Mouse (Mus musculus) thymus, postnatal 36 days (tissue): ENCODE results near the gene Ccdc97.

Experiments used
- DNase-seq, 2 experiments: peaks; one replicate each; pipeline ENCODE4 v3.0.0; 2022; ENCODE audit warnings: mixed read lengths in 2 of 2

Gene Ccdc97

DNA sequence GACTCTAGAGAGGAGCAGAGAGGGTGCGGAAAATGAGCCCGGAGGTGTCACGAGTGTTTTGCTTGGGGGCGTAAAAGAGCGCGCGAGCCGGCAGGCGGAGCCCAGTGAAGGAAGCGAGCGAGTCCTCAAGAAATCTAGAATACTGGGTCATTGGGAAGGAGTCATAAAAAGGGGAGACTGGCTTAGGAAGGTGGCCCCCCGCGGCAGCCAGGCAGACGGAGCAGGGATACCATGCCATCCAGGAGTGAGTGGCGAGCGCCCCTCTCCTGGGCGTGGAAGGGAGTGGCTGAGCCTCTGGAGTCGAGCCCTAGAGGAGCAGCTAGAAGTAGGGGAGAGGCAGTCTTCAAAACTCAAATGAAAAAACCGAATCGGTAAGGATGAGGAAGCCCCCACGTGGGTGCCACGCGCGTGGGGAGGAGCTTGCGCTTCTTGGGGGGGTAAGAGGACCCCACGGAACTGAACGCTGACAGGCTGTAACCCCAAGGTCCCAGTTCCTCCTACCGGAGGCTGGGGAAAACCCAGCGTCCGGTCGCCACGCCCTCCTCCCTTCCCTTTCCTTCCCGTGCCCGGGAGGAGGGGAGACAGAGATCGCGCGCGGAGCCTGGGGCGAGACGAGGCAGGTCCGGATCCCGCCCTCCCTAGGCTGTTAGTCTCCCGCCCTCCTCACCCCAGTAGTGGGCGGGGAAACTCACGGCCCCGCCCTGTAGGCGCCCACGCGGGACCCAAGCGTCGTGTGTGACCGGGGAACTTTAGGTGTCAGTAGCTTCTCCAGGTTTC, 29.9 kb downstream of the Ccdc97 start:
- DNase-seq = peak; percentile 77 to 87

DNA sequence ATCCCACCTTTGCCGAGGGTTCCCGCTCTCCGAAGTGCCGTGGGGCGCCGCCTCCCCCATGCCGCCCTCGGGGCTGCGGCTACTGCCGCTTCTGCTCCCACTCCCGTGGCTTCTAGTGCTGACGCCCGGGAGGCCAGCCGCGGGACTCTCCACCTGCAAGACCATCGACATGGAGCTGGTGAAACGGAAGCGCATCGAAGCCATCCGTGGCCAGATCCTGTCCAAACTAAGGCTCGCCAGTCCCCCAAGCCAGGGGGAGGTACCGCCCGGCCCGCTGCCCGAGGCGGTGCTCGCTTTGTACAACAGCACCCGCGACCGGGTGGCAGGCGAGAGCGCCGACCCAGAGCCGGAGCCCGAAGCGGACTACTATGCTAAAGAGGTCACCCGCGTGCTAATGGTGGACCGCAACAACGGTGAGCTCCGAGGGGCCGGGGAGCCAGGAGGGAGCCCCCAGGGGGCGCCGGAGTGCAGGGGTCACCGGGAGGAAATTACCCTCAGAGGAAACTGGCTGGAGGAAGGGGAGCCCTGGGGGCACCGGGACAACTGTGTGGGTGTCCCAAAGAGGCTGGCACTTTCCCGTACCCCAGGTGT, 31.0 kb downstream of the Ccdc97 start:
- DNase-seq = peak; percentile 84 to 85

DNA sequence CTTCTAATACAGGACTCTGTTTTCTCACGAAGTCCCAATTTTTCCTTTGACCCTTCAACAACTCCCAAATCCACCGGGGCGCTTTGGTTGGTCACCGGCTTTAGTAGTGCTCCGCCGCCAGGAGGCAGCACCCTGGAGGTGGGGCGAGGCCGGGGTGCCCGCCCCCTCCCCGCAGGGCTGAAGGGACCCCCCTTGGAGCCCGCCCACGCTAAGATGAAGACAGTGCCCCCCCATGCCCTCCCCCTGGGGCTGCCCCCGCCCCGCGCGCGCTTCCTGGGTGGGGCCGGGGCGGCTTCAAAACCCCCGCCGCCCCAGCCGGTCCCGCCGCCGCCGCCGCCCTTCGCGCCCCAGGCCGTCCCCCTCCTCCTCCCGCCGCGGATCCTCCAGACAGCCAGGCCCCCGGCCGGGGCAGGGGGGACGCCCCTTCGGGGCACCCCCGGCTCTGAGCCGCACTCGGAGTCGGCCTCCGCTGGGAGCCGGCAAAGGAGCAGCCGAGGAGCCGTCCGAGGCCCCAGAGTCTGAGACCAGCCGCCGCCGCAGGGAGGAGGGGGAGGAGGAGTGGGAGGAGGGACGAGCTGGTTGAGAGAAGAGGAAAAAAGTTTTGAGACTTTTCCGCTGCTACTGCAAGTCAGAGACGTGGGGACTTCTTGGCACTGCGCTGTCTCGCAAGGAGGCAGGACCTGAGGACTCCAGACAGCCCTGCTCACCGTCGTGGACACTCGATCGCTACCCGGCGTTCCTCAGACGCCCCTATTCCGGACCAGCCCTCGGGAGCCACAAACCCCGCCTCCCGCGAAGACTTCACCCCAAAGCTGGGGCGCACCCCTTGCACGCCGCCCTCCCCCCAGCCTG, 32.0 kb downstream of the Ccdc97 start, which contains the start of gene Tgfb1:
TSS of gene Tgfb1 (plus strand) at position 323 of the 852 bp plus-strand sequence.
- DNase-seq = peak; percentile 91 to 93

DNA sequence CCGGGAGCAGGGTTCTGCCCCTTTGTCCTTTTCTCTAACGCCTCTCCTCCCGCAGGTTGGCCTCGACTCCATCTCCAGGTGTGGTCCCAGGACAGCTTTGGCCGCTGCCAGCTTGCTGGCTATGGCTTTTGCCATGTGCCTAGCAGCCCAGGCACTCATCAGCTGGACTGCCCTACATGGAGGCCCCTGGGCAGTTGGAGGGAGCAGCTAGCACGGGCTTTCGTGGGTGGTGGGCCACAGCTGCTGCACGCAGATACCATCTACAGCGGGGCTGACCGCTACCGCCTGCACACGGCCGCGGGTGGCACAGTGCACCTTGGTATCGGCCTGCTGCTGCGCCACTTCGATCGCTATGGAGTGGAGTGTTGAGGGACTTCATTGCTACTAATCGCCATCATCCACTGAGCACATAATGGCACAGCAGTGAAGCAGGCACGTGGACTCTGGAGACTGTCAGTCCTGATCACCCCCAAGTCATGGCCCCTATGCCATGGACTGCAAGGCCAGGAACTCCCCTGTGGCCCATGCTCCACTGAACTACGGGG, 32.9 kb downstream of the Ccdc97 start:
- DNase-seq = peak in 1 of 2 experiments; percentile 53

DNA sequence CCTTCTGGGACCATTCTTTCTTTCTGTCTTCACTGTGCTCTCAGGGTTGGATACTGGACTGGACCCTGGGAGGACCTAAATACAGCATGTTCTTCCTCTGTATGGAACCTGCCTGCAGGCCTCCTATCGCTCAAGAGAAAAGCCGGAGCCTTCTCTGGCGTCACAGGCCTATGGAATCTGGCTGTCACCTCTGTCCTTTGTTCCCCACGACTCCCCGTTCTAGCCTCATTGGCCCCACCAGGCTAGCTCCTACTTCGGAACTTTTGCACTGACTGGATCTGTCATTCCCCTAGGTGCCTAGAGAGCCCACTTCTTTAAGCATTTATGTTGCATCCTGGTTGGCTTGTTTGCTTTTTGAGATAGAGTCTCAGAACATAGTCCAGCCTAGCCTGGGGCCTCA, 34.2 kb downstream of the Ccdc97 start:
- no peak for DNase-seq

DNA sequence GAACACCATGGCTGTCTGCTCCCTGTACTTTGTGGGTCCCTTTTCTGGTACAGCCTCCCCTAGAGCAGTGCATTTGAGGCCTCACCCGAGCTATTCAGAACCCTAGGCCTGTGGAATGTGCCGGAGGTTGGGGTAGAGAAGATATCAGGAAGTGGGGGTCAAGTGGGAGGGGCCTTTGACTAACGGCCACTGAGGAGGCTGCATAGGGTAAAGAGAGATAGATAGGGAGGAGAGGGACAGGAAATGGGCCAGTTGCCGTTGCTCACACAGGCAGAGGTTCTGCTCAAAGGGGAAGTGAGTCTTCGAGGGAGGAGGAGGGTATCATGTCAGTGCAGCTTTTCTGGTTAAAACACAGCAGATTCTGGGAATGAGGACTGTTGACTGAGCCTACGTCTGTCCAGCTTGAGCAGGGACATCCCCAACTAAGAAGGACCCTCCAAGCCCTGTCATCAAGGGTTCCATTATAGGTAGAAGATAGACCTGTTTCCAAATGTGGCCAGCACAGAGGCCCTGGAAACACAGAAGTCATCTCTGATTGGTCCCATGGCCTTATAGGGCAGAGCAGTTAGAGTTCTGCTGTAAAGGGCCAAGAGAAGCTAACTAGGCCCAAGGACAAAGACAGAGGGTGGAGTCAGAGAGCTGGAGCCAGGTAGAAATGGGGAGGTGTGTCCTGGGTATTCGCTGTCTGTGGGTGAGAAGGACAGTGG, 35.3 kb downstream of the Ccdc97 start:
- DNase-seq = peak; percentile 59 to 73

DNA sequence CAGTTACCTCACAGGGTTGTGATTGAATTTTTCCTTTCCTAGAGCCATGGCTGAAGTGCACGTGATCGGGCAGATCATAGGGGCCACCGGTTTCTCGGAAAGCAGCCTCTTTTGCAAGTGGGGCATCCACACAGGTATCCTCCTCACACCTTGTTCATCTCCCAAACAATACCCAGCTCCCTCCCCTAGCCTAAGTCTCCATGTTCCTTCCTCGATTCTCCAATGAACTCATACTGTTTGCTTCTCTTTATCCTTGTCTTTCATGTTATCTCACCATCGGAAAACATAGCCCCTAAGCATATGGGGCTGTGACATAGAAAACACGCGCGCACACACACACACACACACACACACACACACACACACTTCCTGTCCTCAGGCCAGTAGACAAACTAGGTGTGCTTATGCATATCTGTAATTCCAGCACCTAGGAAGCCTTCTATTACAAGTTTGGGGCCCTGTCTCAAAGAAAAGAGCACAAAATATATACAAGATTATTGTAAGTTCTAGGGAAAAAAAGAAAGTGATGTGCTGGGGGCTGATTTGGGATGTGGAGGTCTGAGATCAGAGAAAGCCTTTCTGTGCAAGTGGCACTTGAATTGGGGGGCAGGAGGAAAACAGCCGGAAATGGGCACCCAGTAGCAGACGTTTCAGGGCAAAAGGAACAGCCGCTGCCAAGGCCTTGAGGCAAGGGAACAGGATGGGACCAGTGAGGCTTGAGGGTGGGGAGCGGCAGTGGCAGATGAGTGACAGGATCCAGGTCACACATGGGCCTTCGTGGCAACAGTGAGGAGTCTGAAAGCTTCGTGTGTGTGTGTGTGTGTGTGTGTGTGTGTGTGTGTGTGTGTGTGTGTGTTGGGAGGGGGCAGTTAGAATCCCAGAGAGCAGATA, 37.3 kb downstream of the Ccdc97 start:
- peak; percentile 60 to 78 for DNase-seq

DNA sequence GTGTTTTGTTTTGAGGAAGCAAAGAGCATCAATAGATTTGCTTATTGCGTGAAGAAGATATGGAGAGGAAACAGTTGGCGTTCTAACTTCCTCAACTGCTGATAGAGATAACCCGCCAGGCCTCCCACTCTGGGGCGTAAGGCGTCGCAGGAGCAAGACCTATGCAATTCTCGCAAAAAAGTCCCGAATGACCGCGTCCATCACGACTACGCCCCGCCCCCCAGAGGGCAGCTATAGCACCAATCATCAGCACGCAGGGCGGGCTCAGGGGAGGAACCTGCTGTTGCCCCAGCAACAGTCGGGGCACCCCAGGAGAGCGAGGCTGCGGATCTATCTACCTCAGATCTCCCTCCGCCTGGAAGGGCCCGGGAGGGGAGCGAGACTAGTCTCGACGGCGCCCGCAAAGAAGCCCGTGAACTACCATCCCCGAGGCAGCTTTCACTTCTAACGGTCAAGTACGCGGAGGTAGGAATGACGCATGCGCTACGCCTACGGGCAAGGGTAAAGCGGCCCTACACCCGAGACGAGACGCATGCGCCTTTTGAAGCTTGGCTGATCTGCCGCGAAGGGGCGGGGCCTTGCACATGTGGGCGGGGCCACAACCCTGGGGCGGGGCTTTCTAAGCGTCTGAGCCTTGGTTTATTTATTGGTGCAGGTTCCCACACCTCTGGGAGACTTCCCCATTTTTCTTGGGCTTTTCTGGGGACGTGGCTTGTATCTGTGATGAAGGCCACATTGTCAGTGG, 38.2 kb downstream of the Ccdc97 start, which contains the start of gene B9d2:
TSS of gene B9d2 (plus strand) at position 267 of the 745 bp plus-strand sequence.
- DNase-seq = peak; percentile 96 to 99

DNA sequence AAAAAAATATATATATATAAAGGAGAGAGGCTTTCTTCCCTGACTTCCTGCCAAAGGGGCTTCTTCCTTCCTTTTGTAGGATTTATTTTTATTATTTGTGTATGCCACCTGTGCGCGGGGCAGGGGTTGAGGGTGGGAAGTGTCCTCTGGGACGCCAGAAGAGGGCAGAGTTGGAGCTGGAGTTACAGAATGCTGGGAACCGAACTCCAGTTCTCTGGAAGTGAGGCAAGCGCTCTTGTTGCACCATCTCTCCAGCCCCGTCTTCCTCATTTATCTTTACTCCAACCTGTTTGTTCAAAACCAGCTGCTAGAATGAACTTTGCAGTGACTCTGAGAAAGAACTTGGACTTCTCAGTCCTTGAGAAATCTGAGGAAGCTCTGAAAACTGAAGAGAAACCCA, 38.9 kb downstream of the Ccdc97 start:
- DNase-seq = peak; percentile 31 to 45

DNA sequence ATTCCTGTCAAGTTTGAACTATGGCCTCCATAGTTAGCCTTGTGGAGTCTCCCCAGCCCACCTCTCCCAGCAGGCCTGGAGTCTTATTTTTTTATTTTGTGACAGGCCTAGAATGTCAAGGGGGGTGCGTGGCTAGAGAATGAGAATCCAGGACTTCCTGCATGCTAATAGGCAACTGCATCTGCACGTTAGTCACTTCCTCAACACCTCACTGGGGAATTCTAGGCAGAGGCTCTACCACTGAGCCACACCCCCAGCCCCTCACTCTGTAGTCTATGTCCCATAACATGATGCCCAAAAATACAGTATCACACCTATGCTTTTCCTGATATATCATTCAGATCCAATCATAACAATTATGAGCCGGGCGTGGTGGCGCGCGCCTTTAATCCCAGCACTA, 41.9 kb downstream of the Ccdc97 start:
- DNase-seq = no peak

DNA sequence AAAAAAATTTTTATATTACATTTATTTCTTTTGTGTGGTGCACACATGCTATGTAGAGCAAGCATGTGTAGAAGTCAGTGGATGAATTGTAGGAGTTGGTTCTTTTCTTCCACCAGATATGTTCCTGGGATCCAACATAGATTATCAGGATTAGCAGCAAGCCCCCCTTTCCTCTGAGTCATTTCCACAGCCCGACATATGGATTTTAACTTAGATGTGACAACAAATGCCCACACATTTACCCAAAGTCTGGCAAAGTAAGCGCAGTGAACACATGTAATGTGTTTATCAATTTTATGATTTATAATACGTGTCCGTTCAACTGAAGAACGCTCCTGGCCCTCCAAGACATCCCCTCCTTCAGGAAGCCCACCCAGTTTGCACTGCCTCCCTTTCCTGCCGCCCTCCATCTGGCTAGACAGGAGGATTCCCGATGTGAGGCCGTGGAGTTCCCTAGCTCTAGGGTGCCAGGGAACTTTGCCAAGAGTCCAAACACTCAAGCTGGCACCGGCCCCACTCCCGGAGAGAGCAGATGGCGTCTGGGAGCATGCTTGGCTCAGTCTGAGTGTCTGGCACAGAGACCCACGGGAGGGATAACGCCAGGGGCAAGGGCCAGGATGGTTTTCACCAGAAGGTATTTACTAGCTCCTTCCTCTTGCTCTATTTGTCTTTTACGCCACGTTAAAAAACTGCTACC, 42.7 kb downstream of the Ccdc97 start:
- no peak for DNase-seq

DNA sequence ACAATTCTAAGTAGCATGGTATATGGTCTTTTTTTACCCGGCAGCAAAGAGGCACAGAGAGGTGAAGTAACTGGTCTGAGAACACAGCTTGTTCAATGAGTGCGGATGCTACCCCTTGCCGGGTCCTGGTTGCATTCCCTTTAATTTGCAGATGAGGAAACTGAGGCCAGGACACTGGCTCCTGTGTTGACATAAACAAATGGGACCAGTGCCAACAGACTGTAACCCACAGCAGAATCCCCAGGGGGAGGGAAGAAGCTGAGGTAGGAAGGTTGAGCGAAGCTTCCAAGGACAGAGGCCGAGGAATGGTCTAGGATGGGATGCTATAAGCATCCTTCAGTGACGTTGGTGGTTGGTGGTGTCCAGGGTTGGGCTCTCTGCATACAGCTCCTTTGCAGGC, 43.5 kb downstream of the Ccdc97 start:
- DNase-seq = no peak

DNA sequence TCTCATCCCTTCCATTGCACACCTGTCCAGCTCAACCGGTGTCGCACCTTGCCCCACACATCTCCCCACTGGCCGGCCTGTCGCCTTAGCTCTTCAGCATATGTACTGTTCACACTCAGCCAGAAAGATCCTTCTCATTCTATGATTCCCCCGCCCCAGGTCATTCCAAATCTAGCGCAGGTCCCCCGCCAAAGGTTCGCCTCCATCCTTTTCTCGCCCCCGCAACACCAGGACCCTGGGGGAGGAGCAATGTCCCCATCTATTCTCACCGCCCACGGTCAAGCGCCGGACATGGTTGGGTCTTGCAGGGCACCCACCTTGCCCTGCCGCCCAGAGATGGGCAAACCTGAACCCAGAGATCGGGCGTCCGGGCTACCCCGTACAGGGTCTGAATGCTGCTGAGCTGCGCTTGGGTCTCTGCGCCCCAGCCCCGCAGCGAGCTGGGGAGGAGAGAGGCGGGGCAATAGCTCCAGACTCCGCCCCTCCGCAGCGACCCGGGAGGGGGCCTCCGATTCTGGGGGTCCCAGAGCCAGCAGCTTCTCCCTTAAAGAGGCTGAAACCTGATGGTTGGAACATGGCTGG, 44.1 kb downstream of the Ccdc97 start, which contains the start of gene Tmem91:
TSS of gene Tmem91 (minus strand) at position 448 of the 582 bp plus-strand sequence.
- peak in 1 of 2 experiments; percentile 42 for DNase-seq

DNA sequence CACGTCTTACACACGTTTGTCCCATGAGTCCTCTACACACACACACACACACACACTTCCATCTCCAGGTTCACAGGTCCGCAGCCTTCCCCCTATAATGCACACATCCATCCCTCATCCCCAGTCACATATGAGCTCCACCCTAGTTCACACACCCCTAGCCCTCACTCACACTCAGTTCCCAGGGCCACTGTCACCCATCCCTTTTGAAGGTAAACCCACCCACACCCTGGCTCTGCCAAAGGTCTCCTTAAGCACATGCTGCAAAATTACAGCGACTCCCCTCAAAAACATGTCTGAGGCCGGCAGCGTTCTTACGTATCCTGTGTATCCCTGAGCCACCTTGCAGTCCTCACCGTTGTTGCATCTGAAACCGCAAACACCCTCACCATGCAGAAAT, 44.6 kb downstream of the Ccdc97 start:
- DNase-seq = no peak

DNA sequence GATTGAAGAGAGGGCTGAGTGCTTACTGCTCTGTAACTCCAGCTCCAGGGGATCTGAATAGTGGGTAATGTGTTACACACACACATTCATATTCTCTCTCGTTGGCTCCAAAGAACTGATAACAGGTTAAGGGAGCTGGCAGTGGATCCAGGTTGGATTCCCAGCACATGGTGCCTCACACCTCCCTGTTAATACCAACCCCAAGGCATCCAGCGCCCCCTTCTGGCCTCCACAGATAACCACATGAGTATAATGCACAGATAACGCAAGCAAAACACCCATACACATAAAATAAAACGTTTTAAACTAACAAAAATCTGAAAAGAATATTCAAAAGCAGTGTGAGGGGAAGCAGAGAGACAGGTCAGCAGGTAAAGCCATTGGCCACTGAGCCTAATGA, 46.4 kb downstream of the Ccdc97 start:
- DNase-seq = no peak

DNA sequence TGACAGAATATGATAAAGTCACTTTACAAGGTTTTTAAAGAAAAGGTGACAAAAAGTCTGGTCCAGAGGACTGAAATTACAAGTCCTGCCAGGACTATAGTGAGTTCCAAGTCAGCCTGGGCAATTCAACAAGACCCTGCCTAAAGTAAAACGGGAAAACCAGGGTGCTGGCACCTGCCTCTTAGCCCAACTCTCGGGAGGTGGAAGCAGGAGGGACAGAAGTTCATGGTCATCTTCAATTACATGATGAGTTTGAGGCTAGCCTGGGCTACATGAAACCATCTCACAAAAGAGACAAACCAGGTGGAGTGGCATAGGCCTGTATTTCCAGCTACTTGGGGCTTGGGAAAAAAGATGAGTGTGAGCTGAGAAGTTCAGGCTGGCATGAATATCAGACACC, 47.2 kb downstream of the Ccdc97 start:
- DNase-seq = no peak

DNA sequence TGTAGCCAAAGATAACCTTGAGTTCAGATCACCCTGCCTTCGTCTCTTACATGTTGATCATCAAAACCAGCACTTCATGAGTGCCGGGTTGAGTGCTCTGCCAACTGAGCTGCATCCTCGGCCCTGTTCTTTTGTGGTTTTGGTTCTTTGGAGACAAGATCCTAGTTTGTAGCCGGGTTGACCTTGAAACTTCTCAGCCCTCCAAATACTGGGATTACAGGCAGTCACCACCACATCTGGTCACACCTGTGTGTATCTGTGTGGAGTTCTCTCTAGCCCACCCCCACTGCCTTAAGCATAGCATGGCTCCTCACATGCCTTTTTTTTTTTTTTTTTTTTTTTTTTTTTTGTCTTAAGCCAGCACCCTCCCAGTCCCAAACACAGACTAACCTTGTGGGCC, 48.8 kb downstream of the Ccdc97 start:
- no peak for DNase-seq

DNA sequence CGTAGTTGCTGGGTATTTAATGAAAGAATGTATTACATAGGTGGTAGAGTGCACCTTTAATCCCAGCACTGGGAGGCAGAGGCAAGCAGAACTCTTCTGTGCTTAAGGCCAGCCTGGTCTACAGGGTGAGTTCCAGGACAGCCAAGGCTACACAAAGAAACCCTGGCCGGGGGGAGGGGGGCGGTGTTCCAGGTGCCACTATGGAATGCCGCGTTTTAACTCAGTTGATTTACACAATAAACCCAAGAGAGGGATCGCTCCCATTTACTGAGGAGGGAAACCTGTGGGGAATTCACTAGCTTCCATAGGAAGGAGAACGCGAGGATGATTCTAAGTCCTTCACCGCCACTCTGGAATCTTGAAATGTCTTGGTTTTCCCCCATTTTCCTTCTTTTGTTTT, 49.3 kb downstream of the Ccdc97 start:
- DNase-seq = no peak

DNA sequence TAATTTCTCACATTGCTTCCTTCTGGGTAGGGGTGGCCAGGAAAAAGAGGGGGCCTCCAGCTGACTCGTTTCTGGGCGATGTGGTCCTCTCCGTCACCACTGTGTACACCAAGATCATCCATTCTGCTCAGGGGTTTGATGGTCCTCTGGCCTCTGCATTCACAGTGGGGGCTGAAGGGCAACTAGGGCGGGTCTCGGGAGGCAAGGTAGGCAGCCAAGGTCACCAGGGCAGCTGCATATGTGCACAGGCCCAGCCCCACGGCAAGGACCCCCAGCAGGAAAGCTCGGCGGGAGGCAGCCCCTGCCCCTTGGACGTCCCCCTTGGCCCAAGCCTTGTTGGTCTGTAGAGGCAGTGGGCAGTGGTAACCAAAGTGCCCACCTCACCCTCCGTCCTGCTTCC, 49.7 kb downstream of the Ccdc97 start:
- no peak for DNase-seq

DNA sequence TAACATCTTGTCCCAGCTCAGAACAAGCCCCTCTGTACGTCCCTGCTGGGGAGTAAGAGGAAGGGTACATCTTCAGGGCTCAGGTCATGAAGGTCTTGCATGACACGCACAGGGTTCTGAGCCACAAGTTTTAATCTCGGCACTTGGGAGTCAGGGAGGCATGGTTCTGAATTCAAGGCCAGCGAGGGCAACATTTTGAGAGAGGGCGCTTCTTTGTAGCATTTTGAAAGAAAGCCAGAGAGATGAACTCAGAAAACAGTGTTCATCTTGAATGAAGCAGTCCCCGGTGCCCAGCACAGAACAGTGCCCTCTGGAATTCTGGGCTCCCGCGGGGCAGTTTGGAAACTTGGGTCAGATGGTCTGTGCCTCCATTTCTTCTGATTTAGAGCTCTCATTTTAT, 52.5 kb downstream of the Ccdc97 start:
- no peak for DNase-seq
